Mouse (Mus musculus): Measurements from ENCODE around the gene Cmip. TPM values are rescaled to one million over a fixed set of nuclear protein-coding genes. Genes with fewer than 3 reads are reported as not detected.

The Cmip gene
- polyA plus RNA-seq, 1 experiment = 17.3 TPM

- TF ChIP-seq MYOD1 (IDR thresholded peaks at IDR 0.05; ENCODE audit: control insufficient read depth, insufficient read length, low read depth) = no peak
- TF ChIP-seq CTCF (IDR thresholded peaks at IDR 0.05; ENCODE audit: control insufficient read depth, insufficient read depth, insufficient read length) = no peak
- TF ChIP-seq FOSL1 (IDR thresholded peaks at IDR 0.05; ENCODE audit: insufficient read depth, low read length, poor library complexity, severe bottlenecking) = no peak
- no peak for TF ChIP-seq MYOG (IDR thresholded peaks at IDR 0.05; ENCODE audit: control insufficient read depth, extremely low read depth, insufficient read length)
- no peak for TF ChIP-seq USF1 (IDR thresholded peaks at IDR 0.05; ENCODE audit: low read depth)
- TF ChIP-seq MAX (IDR thresholded peaks at IDR 0.05) = no peak
- no peak for TF ChIP-seq CEBPB (IDR thresholded peaks at IDR 0.05; ENCODE audit: low read depth)
- Histone ChIP-seq H3K27me3 (ENCODE audit: control insufficient read depth, insufficient read depth, insufficient read length) (no peaks in the 10 kb centered on the region), H3K79me3 (ENCODE audit: low read depth) (no peaks in the 10 kb centered on the region), H3K36me3 (ENCODE audit: control insufficient read depth, insufficient read depth) (no peaks in the 10 kb centered on the region), H3K79me2 (ENCODE audit: control insufficient read depth, insufficient read depth) (no peaks in the 10 kb centered on the region), H3ac (ENCODE audit: control insufficient read depth, insufficient read length, low read depth) (no peak overlapping the region), H3K4me3 (ENCODE audit: insufficient read depth, poor library complexity, severe bottlenecking) (no peak overlapping the region)
Measured at GRCm38 (mm10) chr8:117251086-117251681, 5.7 kb upstream of the Cmip start.

- no peak for TF ChIP-seq MYOG (IDR thresholded peaks at IDR 0.05; ENCODE audit: control insufficient read depth, extremely low read depth, insufficient read length)
- TF ChIP-seq FOSL1 (IDR thresholded peaks at IDR 0.05; ENCODE audit: insufficient read depth, low read length, poor library complexity, severe bottlenecking) = no peak
- no peaks in the 10 kb centered on the region for H3K36me3 ChIP-seq (ENCODE audit: control insufficient read depth, insufficient read depth)
- peaks cover 8% of the 10 kb centered on the region for H3K79me2 ChIP-seq (ENCODE audit: control insufficient read depth, insufficient read depth)
- no peak overlapping the region for H3ac ChIP-seq (ENCODE audit: control insufficient read depth, insufficient read length, low read depth)
- no peak overlapping the region for H3K4me3 ChIP-seq (ENCODE audit: insufficient read depth, poor library complexity, severe bottlenecking)
- H3K27me3 ChIP-seq (ENCODE audit: control insufficient read depth, insufficient read depth, insufficient read length) = no peaks in the 10 kb centered on the region
- H3K79me3 ChIP-seq (ENCODE audit: low read depth) = peaks cover 6% of the 10 kb centered on the region
Measured at GRCm38 (mm10) chr8:117252650-117253049, 4.2 kb upstream of the Cmip start.

GRCm38 (mm10) chr8:117253390-117254269 lies 3.2 kb upstream of the Cmip start:
- no peak overlapping the region for H3ac ChIP-seq (ENCODE audit: control insufficient read depth, insufficient read length, low read depth)

DNA sequence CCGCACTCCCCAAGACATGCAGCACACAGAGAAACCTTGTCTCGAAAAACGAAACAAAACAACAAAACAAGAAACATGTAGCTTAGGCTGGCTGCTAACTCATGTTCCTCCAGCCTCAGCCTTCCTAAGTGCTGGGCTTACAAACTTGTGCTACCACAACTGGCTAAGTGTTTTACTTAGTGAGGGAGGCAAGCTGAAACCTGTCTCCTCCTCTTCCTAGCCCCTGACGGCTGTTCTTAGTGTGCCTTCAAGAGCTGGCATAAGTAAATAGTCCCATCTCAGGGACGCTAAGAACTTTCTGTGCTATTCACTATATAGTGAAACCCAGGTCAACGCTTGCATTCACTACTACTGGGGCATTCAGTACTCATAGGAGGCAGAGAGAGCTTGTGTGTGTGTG lies 2.4 kb upstream of the Cmip start:
- Histone ChIP-seq H3K27me3 (ENCODE audit: control insufficient read depth, insufficient read depth, insufficient read length) (no peaks in the 10 kb centered on the region), H3K4me3 (ENCODE audit: insufficient read depth, poor library complexity, severe bottlenecking) (no peak overlapping the region), H3K36me3 (ENCODE audit: control insufficient read depth, insufficient read depth) (no peaks in the 10 kb centered on the region), H3K79me2 (ENCODE audit: control insufficient read depth, insufficient read depth) (peaks cover 27% of the 10 kb centered on the region), H3ac (ENCODE audit: control insufficient read depth, insufficient read length, low read depth) (no peak overlapping the region), H3K79me3 (ENCODE audit: low read depth) (peaks cover 22% of the 10 kb centered on the region)
- TF ChIP-seq CTCF (IDR thresholded peaks at IDR 0.05; ENCODE audit: control insufficient read depth, insufficient read depth, insufficient read length) = no peak
- no peak for TF ChIP-seq MYOG (IDR thresholded peaks at IDR 0.05; ENCODE audit: control insufficient read depth, extremely low read depth, insufficient read length)
- TF ChIP-seq FOSL1 (IDR thresholded peaks at IDR 0.05; ENCODE audit: insufficient read depth, low read length, poor library complexity, severe bottlenecking) = no peak
- no peak for TF ChIP-seq CEBPB (IDR thresholded peaks at IDR 0.05; ENCODE audit: low read depth)
- no peak for TF ChIP-seq MYOD1 (IDR thresholded peaks at IDR 0.05; ENCODE audit: control insufficient read depth, insufficient read length, low read depth)
- no peak for TF ChIP-seq USF1 (IDR thresholded peaks at IDR 0.05; ENCODE audit: low read depth)
- no peak for TF ChIP-seq MAX (IDR thresholded peaks at IDR 0.05)

More at GRCm38 (mm10) chr8:117253390-117254269, 3.2 kb upstream of the Cmip start:
- Histone ChIP-seq H3K79me2 (ENCODE audit: control insufficient read depth, insufficient read depth) (peaks cover 18% of the 10 kb centered on the region), H3K79me3 (ENCODE audit: low read depth) (peaks cover 14% of the 10 kb centered on the region), H3K4me3 (ENCODE audit: insufficient read depth, poor library complexity, severe bottlenecking) (no peak overlapping the region), H3K27me3 (ENCODE audit: control insufficient read depth, insufficient read depth, insufficient read length) (no peaks in the 10 kb centered on the region), H3K36me3 (ENCODE audit: control insufficient read depth, insufficient read depth) (no peaks in the 10 kb centered on the region)
- TF ChIP-seq CEBPB (IDR thresholded peaks at IDR 0.05; ENCODE audit: low read depth) = no peak
- TF ChIP-seq USF1 (IDR thresholded peaks at IDR 0.05; ENCODE audit: low read depth) = no peak
- no peak for TF ChIP-seq CTCF (IDR thresholded peaks at IDR 0.05; ENCODE audit: control insufficient read depth, insufficient read depth, insufficient read length)
- no peak for TF ChIP-seq MYOG (IDR thresholded peaks at IDR 0.05; ENCODE audit: control insufficient read depth, extremely low read depth, insufficient read length)
- no peak for TF ChIP-seq MAX (IDR thresholded peaks at IDR 0.05)
- no peak for TF ChIP-seq MYOD1 (IDR thresholded peaks at IDR 0.05; ENCODE audit: control insufficient read depth, insufficient read length, low read depth)
- TF ChIP-seq FOSL1 (IDR thresholded peaks at IDR 0.05; ENCODE audit: insufficient read depth, low read length, poor library complexity, severe bottlenecking) = no peak

DNA sequence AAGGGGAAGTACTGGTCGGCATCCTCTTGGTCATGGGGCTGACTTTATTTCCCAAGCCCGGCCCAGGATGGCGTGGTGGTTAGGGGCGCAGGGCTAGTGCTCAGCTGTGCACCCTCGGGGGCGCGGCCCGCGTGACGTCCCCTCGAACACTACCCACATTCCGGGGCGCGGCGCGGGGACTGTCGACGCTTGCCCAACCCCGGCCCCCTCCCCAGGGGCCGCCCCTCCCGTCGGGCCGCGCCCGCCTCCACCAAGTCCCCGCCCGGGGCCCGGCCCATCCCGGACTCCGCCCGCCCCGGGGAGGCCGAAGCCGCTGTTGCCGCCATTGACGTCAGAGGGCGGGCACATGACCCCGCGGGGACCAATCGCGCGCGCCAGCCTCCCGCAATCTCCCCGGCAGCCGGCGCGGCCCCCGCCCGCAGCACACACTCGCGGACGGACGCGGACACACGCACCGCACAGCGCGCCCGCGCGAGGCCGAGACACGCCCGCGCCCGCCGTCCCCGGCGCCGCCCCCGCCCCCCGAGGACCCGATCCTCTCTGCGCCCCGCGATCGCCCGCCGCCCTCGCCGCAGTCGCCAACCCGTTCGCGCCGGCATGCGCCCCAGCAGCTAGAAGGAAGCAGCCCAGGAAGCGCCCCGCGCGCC lies 449 bp upstream of the Cmip start:
- H3K79me2 ChIP-seq (ENCODE audit: control insufficient read depth, insufficient read depth) = peaks cover 46% of the 10 kb centered on the region
- H3K4me3 ChIP-seq (ENCODE audit: insufficient read depth, poor library complexity, severe bottlenecking) = peak overlapping the region; percentile 59
- peaks cover 37% of the 10 kb centered on the region for H3K79me3 ChIP-seq (ENCODE audit: low read depth)
- no peaks in the 10 kb centered on the region for H3K27me3 ChIP-seq (ENCODE audit: control insufficient read depth, insufficient read depth, insufficient read length)
- TF ChIP-seq USF1 (IDR thresholded peaks at IDR 0.05; ENCODE audit: low read depth) = peak; percentile 72
- no peak for TF ChIP-seq MYOG (IDR thresholded peaks at IDR 0.05; ENCODE audit: control insufficient read depth, extremely low read depth, insufficient read length)
- peak overlapping the region; percentile 74 for H3ac ChIP-seq (ENCODE audit: control insufficient read depth, insufficient read length, low read depth)
- no peaks in the 10 kb centered on the region for H3K36me3 ChIP-seq (ENCODE audit: control insufficient read depth, insufficient read depth)

Measured in C2C12 (cell line).